Mouse (Mus musculus) thymus, postnatal 14 days (tissue): Measurements from ENCODE around the gene Spata22.
"Not testable (repeated sequence)": the region's sequence is repeated elsewhere in the genome, so short reads cannot be mapped to it uniquely, and the experiment has no call there.

Experiments
- DNase-seq: peaks from one replicate; pipeline ENCODE4 v3.0.0; 2021

The Spata22 gene

DNA sequence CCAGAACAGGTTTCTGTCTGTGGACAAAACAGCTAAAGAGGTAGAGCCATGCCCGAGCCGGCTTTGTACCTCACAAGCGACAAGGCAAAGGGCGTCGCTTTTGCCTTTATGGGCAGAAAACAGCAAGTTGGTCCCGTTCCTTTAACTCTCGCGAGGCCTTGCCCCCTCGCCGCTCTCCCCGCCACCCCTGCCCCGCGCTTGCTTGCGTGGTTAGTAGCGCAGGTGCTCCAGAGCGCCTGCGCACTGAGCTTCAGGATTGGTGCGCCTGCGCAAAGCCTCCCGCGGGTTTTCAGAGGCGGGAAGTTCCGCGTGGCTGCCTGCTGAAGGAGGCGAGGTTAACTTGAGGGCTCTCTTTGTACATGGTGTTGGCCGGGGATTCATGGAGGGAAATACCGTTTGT lies at the start of gene Spata22, which contains the start of the genes Aspa and Gm49340:
Spata22 (plus strand) TSS at position 300 of the 400 bp plus-strand sequence.
Aspa (minus strand) TSS at position 155 of the 400 bp plus-strand sequence.
Gm49340 (plus strand) TSS at position 300 of the 400 bp plus-strand sequence.
- DNase-seq = no peak

DNA sequence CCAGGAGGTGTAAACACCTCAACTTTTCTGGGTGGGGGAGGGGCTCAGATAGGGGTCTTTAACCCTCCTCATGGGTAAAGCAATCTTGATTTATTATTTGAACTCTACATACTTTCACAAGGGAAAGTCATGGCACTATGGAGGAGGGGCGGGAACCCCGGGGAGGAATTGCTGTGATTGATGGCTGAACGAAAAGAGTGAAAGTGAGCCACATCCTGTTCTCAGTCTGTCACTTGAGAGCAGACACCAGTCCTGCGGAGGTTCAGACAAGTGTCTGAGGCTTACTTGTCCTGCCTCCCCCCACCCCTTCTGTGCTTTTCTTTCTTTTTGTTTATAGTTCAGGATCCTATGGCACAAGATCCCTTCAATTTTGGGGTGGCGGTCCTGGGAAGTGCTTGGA lies 48.8 kb upstream of the Spata22 start:
- DNase-seq = no peak

- peak; percentile 49 for DNase-seq
These were observed 48.0 kb upstream of the Spata22 start for GRCm38 (mm10) chr11:73281528-73282027.

DNA sequence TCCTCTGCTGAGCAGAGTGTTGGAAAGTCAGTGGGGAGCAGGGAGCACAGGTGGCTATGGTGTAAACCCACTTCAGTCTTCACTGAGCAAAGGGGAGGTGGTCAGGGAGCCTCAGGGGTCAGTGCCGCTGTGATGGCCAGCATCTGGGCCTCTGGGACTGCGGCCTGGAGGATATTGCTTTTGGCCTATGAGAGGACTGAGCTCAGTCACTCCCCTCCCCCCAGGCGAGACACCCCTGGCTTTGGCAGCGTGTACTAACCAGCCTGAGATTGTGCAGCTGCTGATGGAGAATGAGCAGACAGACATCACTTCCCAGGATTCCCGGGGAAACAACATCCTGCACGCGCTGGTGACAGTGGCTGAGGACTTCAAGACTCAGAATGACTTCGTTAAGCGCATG lies 46.2 kb upstream of the Spata22 start:
- no peak for DNase-seq

DNA sequence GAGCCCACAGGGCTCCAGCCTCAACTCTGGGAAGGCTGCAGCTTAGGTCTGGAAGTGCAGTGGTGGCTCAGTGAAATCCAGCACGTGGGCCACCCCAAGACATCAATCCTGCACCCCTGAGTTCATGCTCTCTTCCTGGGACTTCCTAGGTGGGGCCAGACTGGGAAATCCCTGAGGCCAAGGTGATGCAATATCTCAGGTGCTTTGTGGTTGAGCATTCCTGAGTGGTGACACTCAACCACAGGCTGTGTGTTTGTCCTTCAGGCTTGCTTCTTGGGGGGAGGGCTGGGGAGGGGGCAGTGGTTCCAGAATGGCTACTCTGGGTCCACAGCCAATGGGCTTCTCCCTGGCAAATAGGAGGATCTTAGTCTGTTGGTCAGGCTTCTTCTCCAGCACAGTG lies 45.6 kb upstream of the Spata22 start:
- DNase-seq = no peak

DNA sequence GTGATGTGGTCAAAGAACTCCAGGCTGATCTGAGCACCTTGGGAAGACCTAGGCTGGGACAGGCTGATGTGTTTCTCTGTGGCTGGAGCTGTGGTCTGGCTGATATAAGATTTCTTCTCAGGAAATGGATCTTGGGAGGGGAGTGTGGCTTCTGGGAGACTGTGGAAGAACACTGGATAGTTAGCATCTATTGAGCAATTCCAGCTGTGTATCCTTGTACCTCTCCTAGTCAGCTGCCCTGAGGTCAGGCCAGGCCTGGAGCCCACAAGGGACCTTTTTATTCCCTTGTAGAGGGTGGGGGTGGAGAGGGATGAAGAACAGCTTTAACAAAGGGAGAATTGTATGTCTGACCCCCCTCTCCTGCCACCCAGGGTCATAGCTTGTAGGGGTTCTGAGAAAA lies 45.2 kb upstream of the Spata22 start:
- no peak for DNase-seq

DNA sequence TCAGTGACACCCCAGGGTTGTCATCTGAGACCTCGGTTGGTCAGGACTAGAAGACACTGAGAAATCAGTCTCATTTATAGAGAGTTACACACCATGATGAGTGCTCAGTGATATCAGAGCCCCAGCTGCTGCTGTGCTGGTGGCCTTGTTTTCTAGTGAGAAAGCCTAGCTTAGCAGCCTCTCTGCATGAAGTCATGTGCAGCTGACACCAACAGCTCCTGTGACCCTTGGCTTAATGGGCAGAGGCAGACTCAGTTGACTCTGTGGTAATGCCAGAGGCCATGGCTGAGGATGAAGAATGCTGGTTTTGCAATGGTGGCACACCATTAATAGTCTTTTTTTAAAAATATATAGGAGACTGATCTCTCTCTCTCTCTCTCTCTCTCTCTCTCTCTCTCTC lies 39.9 kb upstream of the Spata22 start:
- no peak for DNase-seq

GRCm38 (mm10) chr11:73303123-73303522 lies 26.4 kb upstream of the Spata22 start:
- DNase-seq = no peak

- DNase-seq = no peak
These were observed 13.6 kb upstream of the Spata22 start for GRCm38 (mm10) chr11:73315961-73316360.

- not testable (repeated sequence) for DNase-seq
These were observed 11.0 kb upstream of the Spata22 start for GRCm38 (mm10) chr11:73318581-73318980.

DNA sequence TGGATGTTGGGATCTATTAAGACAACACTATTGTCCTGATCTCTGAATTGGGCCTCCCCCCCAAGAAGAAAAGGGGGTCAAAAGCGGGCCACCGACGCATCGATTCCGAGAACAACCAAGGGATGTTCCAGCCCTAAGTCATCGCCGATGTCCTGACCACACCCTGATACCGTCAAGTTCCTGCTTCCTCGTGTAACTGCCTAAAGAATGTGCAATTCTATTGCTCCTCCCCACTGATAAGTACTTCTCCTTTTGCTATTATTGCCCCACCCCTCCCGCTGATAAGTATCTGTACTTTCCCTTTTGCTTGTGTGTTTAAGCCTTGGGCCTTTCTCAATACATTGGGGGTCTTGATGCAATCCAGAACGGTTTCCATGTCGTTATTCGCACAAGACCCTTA lies 8.5 kb upstream of the Spata22 start:
- not testable (repeated sequence) for DNase-seq

GRCm38 (mm10) chr11:73323906-73324830 lies 5.4 kb upstream of the Spata22 start:
- DNase-seq = no peak

DNA sequence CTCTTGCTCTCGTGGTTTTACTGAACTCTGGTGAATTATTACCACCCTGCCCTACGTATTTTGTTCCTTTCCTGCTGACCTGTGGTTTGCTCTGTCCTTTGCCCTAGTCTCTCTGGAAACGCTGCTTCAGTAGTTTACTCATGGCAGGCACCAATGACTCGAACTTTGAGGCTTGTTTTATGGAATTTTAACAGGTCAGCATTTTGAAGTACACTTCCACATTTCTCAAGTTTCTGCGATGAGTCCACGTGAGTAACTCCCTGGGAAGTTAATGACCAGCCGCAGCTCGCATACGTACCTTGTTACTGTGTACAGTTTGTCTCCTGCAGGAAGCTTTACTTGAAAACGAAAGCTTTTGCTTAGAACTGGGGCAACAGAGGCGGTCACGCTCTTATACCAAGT lies 3.1 kb upstream of the Spata22 start:
- DNase-seq = no peak

DNA sequence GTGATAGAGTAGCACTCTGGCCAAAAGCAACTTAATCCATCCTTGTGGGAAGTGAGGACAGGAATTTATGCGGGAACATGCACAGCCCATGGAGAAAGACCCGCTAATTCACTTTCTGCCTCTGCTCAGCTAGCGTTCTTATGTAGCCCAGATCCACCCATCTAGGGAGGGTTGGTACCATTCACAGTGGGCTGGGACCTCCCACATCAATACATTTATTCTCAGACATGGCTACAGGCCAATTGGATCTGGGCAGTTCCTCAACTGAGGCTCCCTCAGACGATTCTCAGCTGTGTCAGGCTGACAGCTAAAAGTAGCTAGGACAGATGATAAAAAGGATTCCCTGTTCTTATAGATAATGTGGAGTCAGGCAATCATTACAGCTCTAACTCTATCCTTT lies 2.2 kb upstream of the Spata22 start:
- no peak for DNase-seq

DNA sequence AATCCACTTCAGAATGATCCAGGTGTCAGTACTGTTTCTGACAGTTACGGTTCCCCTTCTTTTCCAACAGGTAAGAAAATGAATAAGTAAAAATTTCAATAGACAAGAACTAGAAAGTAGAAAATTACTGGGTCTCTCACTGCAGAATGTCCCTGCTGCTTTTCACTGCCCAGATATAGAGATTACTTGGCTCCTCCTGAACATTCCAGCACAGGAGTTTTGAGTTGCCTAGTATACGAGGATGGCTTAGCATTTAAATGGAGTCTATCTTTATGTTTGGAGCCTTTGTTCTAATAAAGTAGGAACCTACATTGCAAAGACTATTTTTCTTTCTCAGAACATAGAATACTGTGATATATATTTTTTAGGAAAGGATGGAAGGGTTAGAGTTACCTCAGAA lies 3.8 kb downstream of the Spata22 start:
- DNase-seq = no peak

GRCm38 (mm10) chr11:73336919-73337318 lies 7.4 kb downstream of the Spata22 start:
- DNase-seq = no peak

DNA sequence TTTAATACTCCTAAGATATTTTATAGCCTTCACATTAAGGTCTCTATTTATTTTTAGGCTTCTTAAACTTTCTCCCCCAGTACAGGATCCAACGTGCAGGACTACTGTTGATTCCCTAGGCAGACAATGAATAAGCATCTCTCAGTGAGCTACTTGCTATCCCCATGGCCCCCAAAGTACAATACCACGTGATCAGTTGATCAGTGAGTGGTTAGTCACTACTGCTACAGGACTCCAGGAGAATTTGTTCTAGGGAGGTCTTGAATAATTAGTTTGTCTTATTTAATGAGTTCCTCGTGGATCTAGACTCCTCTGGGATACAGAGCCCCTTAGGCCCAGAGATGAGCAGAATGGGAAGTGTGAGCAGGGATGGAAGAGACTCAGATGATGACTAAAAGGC lies 20.9 kb downstream of the Spata22 start, which contains the start of gene Olfr20:
Olfr20 (plus strand) TSS at position 301 of the 400 bp plus-strand sequence.
- no peak for DNase-seq

DNA sequence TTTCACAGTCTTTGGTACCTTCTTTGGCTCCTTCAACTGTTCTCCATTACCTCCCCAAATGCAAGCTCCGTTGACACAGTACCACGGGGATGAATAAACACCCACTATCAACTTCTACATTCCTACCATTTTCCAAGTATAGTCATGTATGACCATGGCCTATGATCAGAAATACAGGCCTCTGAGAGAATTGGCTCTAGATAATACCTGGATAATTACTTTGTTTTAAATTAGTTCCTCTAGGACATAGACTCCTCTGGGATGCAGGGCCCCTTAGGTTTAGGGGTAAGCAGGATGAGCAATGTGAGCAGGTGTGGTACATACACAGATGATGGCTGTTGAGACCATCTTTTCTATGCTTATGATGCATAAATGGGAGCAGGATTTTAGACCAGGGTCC lies 41.4 kb downstream of the Spata22 start, which contains the start of gene Olfr376:
Olfr376 (plus strand) TSS at position 301 of the 400 bp plus-strand sequence.
- DNase-seq = no peak

- no peak for DNase-seq
These were observed 65.8 kb downstream of the Spata22 start for GRCm38 (mm10) chr11:73395374-73395773.
